Mouse (Mus musculus) skeletal muscle tissue, postnatal 0 days (tissue): ENCODE data around the gene Naga. TPM values are rescaled to one million over a fixed set of nuclear protein-coding genes. Genes with fewer than 3 reads are reported as not detected.

Experiments
- polyA plus RNA-seq: library from polyadenylated mRNA; unstranded; fragments of >200 nt; fragmentation: Nextera tagmentation; extraction: Ambion mirVana; gene quantifications from 2 replicates; pipeline ENCODE4 v1.2.1, GENCODE M21; 2015

Naga gene
- polyA plus RNA-seq, result 22.9 and 32.5 TPM in 2 replicates

DNA sequence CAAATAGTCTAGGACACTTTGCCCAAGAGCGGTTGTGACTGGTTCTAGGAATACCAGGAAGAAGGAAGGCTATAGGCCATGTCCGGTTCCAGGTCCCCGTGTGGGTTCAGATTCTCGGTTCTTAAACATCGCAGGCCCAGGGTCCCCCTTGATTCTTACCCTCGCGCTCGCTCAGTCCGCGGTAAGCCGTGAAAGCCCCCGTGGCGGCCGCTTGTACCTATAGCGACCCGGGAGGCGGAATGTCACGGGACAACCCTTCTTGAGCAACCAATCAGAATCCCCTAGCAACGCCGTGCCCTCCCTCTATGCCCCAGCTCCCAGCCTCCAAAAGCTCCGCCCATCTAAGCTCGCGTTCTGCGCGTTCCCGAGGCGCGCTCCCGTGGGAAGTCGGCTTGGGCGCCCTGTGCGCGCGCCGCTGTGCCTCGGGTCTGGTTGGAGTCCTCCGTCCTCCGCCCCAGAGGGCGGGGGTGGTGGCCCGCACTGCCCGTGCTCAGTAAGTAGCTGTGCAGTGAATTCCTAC is at the start of gene Naga, which contains the start of the genes Pheta2 and Smdt1:
Gene Naga (minus strand): TSS at position 333 of the 520 bp plus-strand sequence.
Gene Pheta2 (plus strand): TSS at position 350 of the 520 bp plus-strand sequence.
Gene Smdt1 (plus strand): TSS at position 367 of the 520 bp plus-strand sequence.

DNA sequence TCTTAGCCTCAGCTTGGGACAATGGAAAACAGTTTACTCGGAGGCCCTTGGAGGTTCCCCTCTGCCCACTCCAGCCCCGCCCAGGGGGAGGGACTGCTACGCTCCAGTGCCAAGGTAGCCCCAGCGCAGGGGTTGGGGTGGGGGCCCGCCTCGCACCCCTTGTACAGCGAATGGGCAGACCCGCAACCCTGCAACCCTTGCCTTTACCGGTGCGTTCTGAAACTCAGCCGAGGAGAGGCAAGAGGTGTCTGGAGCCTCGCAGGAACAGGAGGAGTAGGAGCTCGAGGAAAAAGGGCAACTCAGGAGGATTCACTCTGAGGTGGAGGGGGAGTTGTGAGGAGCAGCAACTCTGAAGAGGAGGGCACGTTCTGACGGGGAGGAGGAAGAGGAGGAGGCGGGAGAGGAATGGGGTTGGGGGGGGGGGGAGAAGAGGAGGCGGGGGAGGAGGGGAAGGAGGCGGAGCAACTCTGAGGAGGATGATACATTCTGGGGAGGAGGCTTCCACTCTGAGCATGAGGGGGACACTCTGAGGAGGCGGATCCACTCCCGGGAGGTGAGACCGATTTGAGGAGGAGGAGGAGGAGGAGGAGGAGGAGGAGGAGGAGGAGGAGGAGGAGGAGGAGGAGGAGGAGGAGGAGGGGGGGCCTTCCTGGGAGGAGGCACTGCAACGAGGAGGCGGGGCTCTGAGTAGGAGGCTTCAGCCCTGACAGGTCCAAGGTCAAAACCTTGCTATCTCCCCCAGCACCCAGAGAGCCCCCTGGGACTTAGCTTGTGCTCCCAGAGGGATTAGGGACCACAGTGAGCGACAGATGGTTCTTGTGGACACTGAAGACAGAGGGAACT is 41.4 kb upstream of the Naga start, which contains the start of gene Cyp2d22:
Gene Cyp2d22 (minus strand): TSS at position 390 of the 843 bp plus-strand sequence.

DNA sequence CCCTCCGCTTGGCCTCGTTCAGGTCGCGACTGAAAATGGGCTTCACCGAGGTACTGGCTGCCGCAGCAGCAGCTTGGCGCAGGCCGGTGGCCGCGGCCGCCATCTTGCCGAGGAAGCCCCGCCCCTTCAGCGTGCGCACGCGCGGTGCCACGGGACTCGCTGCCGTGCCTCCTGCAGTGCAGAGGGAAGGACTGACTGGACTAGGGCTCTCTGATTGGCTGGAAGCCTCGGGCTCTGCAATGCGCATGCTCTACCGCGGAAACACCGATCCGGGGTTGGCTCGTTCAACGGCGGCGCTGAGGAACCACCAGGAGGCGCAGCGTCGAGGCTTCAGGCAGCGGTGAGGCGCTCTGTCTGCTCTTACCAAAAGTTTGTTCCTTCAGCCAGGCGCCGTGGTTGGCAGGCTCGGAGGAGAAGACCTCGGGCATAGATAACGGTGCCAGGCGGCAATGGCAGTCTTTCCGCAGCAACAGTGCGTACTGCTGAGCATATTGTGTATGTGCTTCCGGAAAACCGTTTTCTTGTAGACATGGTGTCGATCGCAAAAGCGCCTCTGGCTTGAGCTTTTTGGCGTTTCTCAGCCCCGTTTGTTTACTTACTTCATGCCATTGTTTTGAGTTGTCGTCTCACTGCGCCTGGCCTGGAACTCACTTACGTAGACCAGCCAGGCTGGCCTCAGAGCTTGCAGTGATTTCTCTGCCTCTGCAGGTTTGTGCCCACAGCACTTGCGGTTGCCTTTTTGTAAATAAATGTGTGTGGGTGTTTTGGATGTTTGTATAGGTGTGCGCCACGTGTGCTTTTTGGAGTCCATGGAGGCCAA is 15.6 kb upstream of the Naga start, which contains the start of gene Ndufa6:
Gene Ndufa6 (minus strand): TSS at position 197 of the 820 bp plus-strand sequence.

GRCm38 (mm10) chr15:82298764-82299561 is 39.8 kb downstream of the Naga start, which contains the start of gene Wbp2nl:
Wbp2nl (plus strand) TSS chr15:82298954.

Other genes with a start within 250 kb of the Naga start
- gene Ccdc134, start 211.0 kb downstream of the Naga start, polyA plus RNA-seq, result 35.9 and 41.2 TPM in 2 replicates
- gene Srebf2, start 191.7 kb downstream of the Naga start, polyA plus RNA-seq, result 53.6 and 63.8 TPM in 2 replicates
- gene Shisa8, start 126.1 kb downstream of the Naga start, polyA plus RNA-seq, result not detected in 2 replicates
- not detected in 2 replicates for gene Tnfrsf13c, start 114.6 kb downstream of the Naga start, polyA plus RNA-seq
- gene Cenpm, start 94.2 kb downstream of the Naga start, polyA plus RNA-seq, result 16.6 and 17.2 TPM in 2 replicates
- gene 1500009C09Rik, start 86.5 kb downstream of the Naga start, polyA plus RNA-seq, result not detected in 2 replicates
- 0.36 and 0.61 TPM in 2 replicates for gene Sept3, start 64.0 kb downstream of the Naga start, polyA plus RNA-seq
- 0.13 TPM in 1 of 2 replicates, not detected in the other for gene Wbp2nl, start 40.0 kb downstream of the Naga start, polyA plus RNA-seq
- 7.2 and 7.9 TPM in 2 replicates for gene Pheta2, start within 50 bp of the Naga start, polyA plus RNA-seq
- gene Smdt1, start within 50 bp of the Naga start, polyA plus RNA-seq, result 287 and 311 TPM in 2 replicates
- gene Ndufa6, start 15.4 kb upstream of the Naga start, polyA plus RNA-seq, result 708 and 911 TPM in 2 replicates
- gene Cyp2d22, start 41.3 kb upstream of the Naga start, polyA plus RNA-seq, result 9.3 and 11.8 TPM in 2 replicates
- not detected in 2 replicates for gene Cyp2d11, start 55.1 kb upstream of the Naga start, polyA plus RNA-seq
- gene Cyp2d10, start 68.3 kb upstream of the Naga start, polyA plus RNA-seq, result 0.11 and 0.22 TPM in 2 replicates
- gene Cyp2d9, start 94.5 kb upstream of the Naga start, polyA plus RNA-seq, result 0.19 TPM in 1 of 2 replicates, not detected in the other
- not detected in 2 replicates for gene Cyp2d12, start 216.1 kb upstream of the Naga start, polyA plus RNA-seq